Mouse (Mus musculus): ENCODE results near the gene Rap1gap.

Rap1gap gene

DNA sequence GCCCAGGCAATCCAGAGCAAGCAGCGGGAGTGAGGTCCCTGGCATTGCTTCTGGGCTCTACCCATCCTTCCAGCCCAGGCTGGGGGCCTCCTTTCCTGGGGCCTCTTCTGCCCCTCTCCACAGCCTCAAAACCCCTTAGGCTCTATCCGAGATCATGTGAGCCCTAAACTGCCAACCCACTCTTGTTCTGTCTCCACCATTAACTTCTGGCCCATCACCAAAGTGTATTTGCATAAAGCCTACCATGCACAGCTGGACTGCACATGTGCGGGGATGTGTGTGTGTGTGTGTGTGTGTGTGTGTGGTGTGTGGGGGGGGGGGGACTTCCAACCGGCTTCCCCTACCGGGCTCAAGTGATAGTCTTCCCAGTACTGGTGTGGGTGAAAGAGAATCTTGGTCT, 109.5 kb downstream of the Rap1gap start:
- 81% methylated on average over 5 of the region's 5 CpGs for WGBS

DNA sequence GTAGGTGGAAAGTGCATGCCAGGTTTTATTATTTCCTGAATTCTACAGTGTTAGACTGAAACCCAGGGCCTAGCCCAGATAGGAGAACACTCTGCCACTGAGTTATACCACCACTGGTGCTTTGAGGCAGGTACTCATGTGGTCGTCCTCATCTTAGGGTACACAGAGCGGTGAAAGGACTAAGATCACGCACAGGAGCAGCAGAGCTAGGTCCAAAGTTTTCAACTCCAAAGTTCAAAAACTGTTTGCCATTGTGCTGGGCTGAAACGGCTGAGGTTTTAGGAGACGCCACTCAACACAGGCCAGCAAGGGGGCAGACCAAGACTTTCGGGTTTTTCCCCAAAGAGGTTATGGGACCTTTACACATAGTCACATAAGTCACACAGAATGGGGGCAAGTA, 110.0 kb downstream of the Rap1gap start:
- WGBS, result 94% methylated on average over 6 of the region's 6 CpGs

DNA sequence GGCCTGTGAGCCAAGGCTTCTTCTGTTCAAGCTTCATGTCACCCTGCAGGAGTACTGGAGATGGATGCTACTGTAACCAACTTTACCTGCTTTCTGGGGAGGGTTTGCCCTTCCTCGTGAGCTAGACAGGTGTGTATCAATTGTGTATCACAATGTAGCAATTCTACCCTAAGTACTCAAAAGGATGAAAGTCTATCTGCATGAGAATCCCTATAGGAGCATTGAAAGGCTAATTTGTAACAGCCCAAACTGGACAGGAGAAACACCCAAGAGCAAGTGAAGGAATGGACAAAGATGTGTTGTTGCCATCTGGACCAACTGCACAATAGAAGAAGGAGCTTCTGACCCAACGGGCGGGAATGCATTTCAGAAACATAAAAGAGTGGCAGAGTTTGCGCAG, 113.3 kb downstream of the Rap1gap start:
- 85% methylated on average over 4 of the region's 4 CpGs for WGBS

DNA sequence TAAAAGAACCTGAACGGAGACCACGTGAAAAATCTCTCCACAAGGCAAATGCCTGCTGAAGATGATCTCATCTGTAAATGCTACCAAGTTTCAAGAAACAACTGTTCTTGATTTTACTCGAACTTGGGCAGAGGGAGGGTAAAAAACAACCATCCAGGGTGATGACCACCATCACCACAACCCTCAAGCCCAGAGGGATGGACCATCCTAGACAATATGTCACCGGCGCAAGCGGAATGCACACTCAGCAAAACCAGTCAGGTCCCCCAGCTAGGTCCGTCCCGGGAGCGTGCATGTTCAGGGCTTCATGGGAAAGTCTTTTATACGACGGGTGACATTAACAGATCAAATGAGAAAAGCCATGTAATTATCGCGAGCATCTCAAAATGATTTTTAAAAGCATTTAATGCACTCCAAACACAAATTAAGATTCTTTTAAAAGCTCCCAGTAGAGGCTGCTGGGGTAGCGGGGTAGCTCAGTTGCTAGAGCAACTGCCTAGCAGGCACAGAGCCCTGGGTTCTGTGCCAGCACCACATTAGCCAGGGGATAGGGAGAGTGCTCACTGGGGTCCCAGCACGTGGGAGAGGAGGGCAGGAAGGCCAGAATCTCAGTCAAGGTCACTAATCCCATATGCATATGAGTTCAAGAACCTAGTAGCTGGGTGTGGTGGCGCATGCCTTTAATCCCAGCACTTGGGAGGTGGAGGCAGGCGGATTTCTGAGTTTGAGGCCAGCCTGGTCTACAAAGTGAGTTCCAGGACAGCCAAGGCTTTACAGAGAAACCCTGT, 114.1 kb downstream of the Rap1gap start:
- WGBS, result 69% methylated on average over 17 of the region's 17 CpGs
